Comparison of ENCODE assay signal across 13 mouse cellular contexts in genomic region chr15:10011289-10012234, GRCm38 (mm10).
DNase-seq lines count a peak whose midpoint lies in the region; ATAC-seq lines count a peak whose summit lies in the region.
"Had no signal": no experiment of that assay in that cellular context is flagged by ENCODE, and none has a peak within 500 bp of the region (broad histone marks: within the 10 kb centered on the region; RNA-seq: fewer than 3 reads in every experiment).

No protein-coding gene starts in this region.

- DNase-seq in embryonic facial prominence, embryonic 14.5 days (ENCODE audit: low spot score) = peak; percentile 22
- peak; percentile 3 to 6 for DNase-seq in frontal cortex, postnatal 36 days (ENCODE audit: low spot score in 2 of 2)
- DNase-seq in left cerebral cortex, postnatal 14 days (ENCODE audit: low spot score in 2 of 2) = peak; percentile 32 to 49
- peak; percentile 72 for DNase-seq in retina, postnatal 1 day
- DNase-seq in adrenal gland, postnatal 4 days (ENCODE audit: low spot score in 2 of 2) = no peak
- DNase-seq in thymus, postnatal 10 days (ENCODE audit: low spot score in 2 of 2) = no peak
- DNase-seq: kidney, postnatal 36 days; thymus, adult 2 months had no signal

- no peak overlapping the region for H3K27ac ChIP-seq in embryonic facial prominence, embryonic 14.5 days (replicated peaks; ENCODE audit: low read depth, low read length)
- no peak overlapping the region for H3K27ac ChIP-seq in kidney, embryonic 16.5 days (ENCODE audit: low read length)
- H3K27ac ChIP-seq: heart, embryonic 13.5 days; liver, embryonic 14.5 days had no signal

- no peak overlapping the region for H3K4me2 ChIP-seq in embryonic facial prominence, embryonic 14.5 days (ENCODE audit: low read depth, low read length)
- no peak overlapping the region for H3K4me2 ChIP-seq in kidney, embryonic 16.5 days (replicated peaks; ENCODE audit: low read depth, low read length)
- H3K4me2 ChIP-seq: heart, embryonic 13.5 days had no signal

- peak; percentile 41; the same call in 1 of the 2 replicates for ATAC-seq in embryonic facial prominence, embryonic 14.5 days (ENCODE audit: low read depth)
- no peak for ATAC-seq in kidney, embryonic 16.5 days (ENCODE audit: low FRiP score, low TSS enrichment)

- no peaks in the 10 kb centered on the region for H3K27me3 ChIP-seq in embryonic facial prominence, embryonic 14.5 days (replicated peaks; ENCODE audit: control insufficient read depth, insufficient read depth, low read length)
- H3K27me3 ChIP-seq in kidney, embryonic 16.5 days (ENCODE audit: insufficient read depth, low read length) = no peaks in the 10 kb centered on the region
- H3K27me3 ChIP-seq: heart, embryonic 13.5 days had no signal

- 56% methylated on average over 7 of the region's 7 CpGs for WGBS in embryonic facial prominence, embryonic 14.5 days
- WGBS in kidney, embryonic 16.5 days = 71% methylated on average over 7 of the region's 7 CpGs

- intact Hi-C loops in left cerebral cortex, postnatal 14 days (cut with DNase I) = no loop called here

- no peak overlapping the region for H3K9ac ChIP-seq in embryonic facial prominence, embryonic 14.5 days (ENCODE audit: low read depth, low read length)
- H3K9ac ChIP-seq in kidney, embryonic 16.5 days (replicated peaks; ENCODE audit: low read length) = no peak overlapping the region
- H3K9ac ChIP-seq: heart, embryonic 13.5 days; liver, embryonic 14.5 days had no signal

- no peaks in the 10 kb centered on the region for H3K36me3 ChIP-seq in embryonic facial prominence, embryonic 14.5 days (ENCODE audit: control insufficient read depth, insufficient read depth, low read length)
- H3K36me3 ChIP-seq in kidney, embryonic 16.5 days (ENCODE audit: insufficient read depth, low read length) = no peaks in the 10 kb centered on the region
- H3K36me3 ChIP-seq: G1E; heart, embryonic 13.5 days had no signal

- H3K9me3 ChIP-seq in embryonic facial prominence, embryonic 14.5 days (ENCODE audit: control insufficient read depth, low read length) = no peaks in the 10 kb centered on the region
- no peaks in the 10 kb centered on the region for H3K9me3 ChIP-seq in kidney, embryonic 16.5 days (ENCODE audit: low read length)
- H3K9me3 ChIP-seq: G1E; heart, embryonic 13.5 days had no signal

- no peak overlapping the region for H3K4me3 ChIP-seq in embryonic facial prominence, embryonic 14.5 days (ENCODE audit: low read depth, low read length)
- no peak overlapping the region for H3K4me3 ChIP-seq in kidney, embryonic 16.5 days (ENCODE audit: low read length)
- H3K4me3 ChIP-seq: erythroblast, embryonic 14.5 days; heart, embryonic 13.5 days had no signal

- H3K4me1 ChIP-seq in embryonic facial prominence, embryonic 14.5 days (ENCODE audit: control insufficient read depth, insufficient read depth, low read length) = no peaks in the 10 kb centered on the region
- H3K4me1 ChIP-seq in kidney, embryonic 16.5 days (ENCODE audit: insufficient read depth, low read length) = no peaks in the 10 kb centered on the region
- H3K4me1 ChIP-seq: heart, embryonic 13.5 days had no signal

Comparison
In these comparisons a context has a peak if more than half of its experiments do, and no peak if none do; other contexts are left out.
1. DNase-seq: peak in embryonic facial prominence, embryonic 14.5 days (single experiment), frontal cortex, postnatal 36 days (2 of 2), left cerebral cortex, postnatal 14 days (2 of 2) and retina, postnatal 1 day (single experiment); none in adrenal gland, postnatal 4 days (0 of 2) and thymus, postnatal 10 days (0 of 2).